Mouse (Mus musculus) 3134 (cell line): ENCODE measurements around the gene Akap12.

Experiments used
- DNase-seq: peaks from one replicate; pipeline ENCODE4 v3.0.0-alpha.2; 2011; ENCODE audit warnings: low spot score; ENCODE audit not compliant: insufficient read length; ENCODE audit errors: extremely low read depth

The Akap12 gene

DNA sequence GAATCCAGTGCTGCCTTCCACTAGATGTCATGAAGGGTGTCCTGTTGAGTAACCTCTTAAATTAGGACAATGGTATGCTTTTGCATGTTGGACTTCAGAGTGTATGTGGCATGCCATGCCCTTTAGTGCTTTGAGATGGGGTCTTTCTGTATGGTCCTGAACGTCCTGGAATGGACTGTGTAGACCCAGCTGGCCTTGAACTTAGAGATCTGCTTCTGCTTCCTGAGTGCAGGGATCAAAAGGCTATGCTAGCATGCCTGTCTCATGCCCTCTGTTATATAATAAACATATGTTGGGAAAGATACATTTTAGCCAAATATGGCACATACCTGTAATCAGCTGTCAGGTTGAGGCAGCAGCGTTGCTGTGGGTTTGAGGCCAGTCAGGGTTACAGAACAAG is 124.4 kb downstream of the Akap12 start:
- no peak for DNase-seq

GRCm38 (mm10) chr10:4391076-4391475 is 124.9 kb downstream of the Akap12 start:
- DNase-seq = no peak

DNA sequence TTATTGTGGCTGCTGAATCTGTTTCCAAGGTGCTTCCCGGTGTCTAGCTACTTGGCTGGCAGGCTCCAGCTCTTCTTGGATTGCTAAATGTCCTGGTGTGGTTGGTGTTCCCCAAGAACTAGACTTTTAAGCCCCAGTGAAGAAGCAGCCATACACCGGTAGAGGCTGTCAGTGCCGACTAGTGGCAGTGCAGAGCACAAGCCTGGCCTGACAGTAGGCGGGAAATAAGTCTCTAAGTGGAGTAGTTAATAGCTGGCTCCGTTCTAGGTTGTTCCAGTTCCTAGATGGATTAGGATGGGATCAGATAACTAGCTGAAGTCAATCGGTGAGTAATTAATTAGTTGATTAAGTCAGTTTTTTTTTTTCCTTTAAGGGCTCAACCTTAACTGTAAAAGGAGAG is 125.7 kb downstream of the Akap12 start:
- DNase-seq = no peak

GRCm38 (mm10) chr10:4395321-4395720 is 129.1 kb downstream of the Akap12 start:
- no peak for DNase-seq

DNA sequence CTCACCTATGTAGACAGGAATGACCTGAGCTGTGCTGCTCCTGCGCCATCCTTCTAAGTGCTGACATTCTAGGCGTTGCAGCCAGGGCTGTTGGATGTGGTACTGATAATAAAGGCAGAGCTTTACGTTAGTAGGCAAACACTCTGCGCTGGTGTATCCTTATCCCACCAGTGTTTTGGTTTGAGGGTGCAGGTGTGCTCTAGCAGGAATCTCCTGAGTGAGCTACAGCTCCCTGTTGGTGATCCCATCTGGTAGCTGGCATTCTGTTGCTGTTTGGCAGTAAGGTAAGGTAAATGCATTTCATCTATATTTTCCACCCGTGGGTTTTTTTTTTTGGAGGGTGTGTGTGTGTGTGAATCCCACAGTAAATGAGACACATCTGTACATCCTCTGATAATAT is 131.9 kb downstream of the Akap12 start:
- no peak for DNase-seq

DNA sequence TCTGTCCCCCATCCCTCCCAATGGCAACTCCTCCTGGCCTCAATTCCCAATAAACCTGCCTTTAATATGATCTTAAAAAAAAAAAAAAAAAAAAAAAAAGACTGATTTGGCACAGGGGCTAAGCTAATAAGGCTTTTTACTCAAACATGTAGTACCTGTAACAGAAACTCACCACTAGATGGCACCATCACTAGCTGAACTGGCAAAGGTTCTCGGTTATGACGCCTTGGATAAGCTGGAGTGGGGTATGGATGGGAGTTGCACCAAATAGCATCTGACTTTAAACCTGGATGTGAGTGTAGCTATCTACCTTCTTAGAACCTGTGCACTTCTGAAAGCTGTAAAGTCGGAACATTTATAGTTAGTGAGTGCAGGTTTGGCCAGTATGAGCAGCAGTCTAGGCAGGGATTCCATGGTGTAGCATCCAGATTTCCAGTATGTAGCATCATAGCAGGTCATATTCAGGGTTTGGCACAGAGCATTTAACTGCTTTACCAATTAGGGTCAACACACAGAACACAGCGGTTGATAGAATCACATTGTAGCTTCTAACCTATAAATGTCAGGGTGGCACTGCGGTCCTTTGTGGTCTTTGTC is 138.8 kb downstream of the Akap12 start:
- no peak for DNase-seq

GRCm38 (mm10) chr10:4405511-4405910 is 139.3 kb downstream of the Akap12 start:
- no peak for DNase-seq

DNA sequence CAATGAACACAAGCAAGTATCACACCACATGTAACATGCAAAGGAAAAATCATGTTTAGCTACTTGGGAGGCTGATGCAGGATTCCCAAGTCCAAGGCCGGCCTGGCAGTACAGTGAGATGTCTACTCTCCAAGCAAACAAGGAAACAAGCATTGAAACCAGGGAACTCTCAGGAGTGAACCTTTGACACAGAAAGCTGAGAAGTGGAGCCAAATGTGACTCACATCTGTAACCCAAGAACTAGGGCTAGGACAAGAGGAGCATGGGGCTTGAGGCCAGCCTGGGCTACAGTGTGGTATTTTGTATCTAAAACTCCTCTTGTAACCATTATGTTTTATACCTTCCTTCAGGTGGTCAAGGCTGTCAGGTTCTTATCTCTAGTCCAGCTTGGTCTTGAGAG is 141.0 kb downstream of the Akap12 start:
- DNase-seq = no peak
